Mouse (Mus musculus): ENCODE data around the gene Tmem212. TPM values are rescaled to one million over a fixed set of nuclear protein-coding genes. Genes with fewer than 3 reads are reported as not detected.

Gene Tmem212
- polyA plus RNA-seq, 1 experiment from 2014 or later = not detected

DNA sequence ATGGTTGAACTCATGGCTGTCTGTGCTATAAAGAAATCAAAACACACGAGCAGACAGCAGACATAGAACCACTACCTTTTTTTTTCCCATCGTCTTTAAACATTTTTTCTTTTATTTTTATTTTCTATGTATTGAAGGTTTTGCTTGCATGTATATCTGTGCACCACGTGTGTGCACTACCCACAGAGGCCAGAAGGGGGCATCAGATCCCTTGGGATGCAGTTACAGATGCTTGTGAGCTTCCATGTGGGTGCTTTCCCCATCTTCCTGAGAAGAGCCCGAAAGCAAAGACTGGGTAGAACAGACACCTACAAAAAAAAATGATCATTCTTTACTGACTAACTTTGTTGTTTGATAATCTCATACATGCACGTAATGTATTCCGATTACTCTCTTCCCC is 5.7 kb upstream of the Tmem212 start:
- no peak overlapping the region for H3K9ac ChIP-seq (ENCODE audit: low read depth, low read length)
- ATAC-seq = no peak
- WGBS = 94% methylated on average over 6 of the region's 6 CpGs
- H3K36me3 ChIP-seq (ENCODE audit: control insufficient read depth, insufficient read depth, low read length) = no peaks in the 10 kb centered on the region
- no peak overlapping the region for H3K4me2 ChIP-seq (ENCODE audit: low read depth, low read length)
- no peak overlapping the region for H3K27ac ChIP-seq (ENCODE audit: low read length)
- no peaks in the 10 kb centered on the region for H3K9me3 ChIP-seq (ENCODE audit: control insufficient read depth, low read length)
- H3K4me3 ChIP-seq (ENCODE audit: low read length) = no peak overlapping the region
- peaks cover 24% of the 10 kb centered on the region for H3K4me1 ChIP-seq (ENCODE audit: control insufficient read depth, insufficient read depth, low read length)
- no peaks in the 10 kb centered on the region for H3K27me3 ChIP-seq (replicated peaks; ENCODE audit: control insufficient read depth, insufficient read depth, low read length)

DNA sequence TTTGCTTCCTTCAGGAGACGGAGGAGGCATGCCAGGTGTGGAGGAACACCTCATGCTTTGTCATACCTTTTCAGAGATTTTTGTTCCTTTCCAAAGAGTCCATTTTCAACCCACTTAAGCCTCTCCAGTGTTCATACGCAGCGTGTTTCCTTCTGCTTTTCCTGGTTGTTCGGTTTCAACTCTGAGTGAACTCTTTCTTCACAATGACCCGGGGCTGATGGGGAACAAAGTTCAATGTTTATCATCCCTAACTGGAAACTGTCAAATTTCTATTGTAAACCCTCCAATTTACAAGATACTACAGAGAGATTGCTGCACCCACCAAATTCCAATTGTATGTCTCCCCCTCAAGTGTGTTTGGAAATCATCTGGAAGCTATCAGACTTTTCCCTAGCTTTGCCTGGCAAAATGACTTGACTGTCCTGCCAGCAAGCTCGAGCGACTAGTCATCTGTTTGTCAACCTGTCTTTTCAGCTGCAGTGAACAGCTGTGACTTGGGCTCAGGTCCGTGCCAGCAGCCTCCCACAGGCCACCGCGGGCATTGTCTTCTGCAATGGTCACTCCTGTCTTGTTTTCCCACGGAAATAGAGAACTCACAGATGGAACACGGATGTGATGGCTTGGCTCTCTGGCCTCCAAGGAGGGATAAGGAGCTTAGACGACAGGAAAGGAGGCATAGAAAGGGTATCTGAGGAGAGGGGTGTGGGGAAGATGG is 3.0 kb upstream of the Tmem212 start:
- no peak overlapping the region for H3K4me2 ChIP-seq (ENCODE audit: low read depth, low read length)
- H3K9me3 ChIP-seq (ENCODE audit: control insufficient read depth, low read length) = no peaks in the 10 kb centered on the region
- peak overlapping the region; percentile 64; the same call in 1 of the 2 replicates for H3K27ac ChIP-seq (ENCODE audit: low read length)
- 36% methylated on average over 13 of the region's 13 CpGs for WGBS
- peak; percentile 70 for ATAC-seq
- H3K9ac ChIP-seq (ENCODE audit: low read depth, low read length) = no peak overlapping the region
- H3K4me1 ChIP-seq (ENCODE audit: control insufficient read depth, insufficient read depth, low read length) = peaks cover 16% of the 10 kb centered on the region
- H3K27me3 ChIP-seq (replicated peaks; ENCODE audit: control insufficient read depth, insufficient read depth, low read length) = no peaks in the 10 kb centered on the region
- H3K4me3 ChIP-seq (ENCODE audit: low read length) = no peak overlapping the region
- no peaks in the 10 kb centered on the region for H3K36me3 ChIP-seq (ENCODE audit: control insufficient read depth, insufficient read depth, low read length)

DNA sequence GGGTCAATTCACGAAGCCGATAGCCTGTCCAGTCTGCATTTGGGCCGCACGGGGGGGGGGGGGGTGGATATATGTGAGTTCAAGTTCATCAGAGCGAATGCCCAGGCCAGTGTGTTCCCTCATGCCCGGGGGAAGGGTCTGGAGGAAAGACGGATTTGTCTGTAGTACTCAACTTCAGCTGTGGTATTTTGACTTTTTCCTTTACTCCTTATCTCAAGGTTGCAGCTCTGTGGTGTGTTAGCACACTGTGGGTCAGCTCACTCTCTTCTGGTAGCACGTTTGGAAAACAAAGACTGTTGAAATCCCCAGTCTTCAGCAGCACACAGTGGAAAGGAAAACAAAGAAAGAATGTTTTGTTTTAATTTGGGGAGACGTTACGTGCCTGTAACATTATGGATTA is 2.0 kb upstream of the Tmem212 start:
- Histone ChIP-seq H3K4me2 (ENCODE audit: low read depth, low read length) (no peak overlapping the region), H3K27me3 (replicated peaks; ENCODE audit: control insufficient read depth, insufficient read depth, low read length) (no peaks in the 10 kb centered on the region), H3K9me3 (ENCODE audit: control insufficient read depth, low read length) (no peaks in the 10 kb centered on the region), H3K4me1 (ENCODE audit: control insufficient read depth, insufficient read depth, low read length) (peaks cover 16% of the 10 kb centered on the region), H3K27ac (ENCODE audit: low read length) (no peak overlapping the region), H3K4me3 (ENCODE audit: low read length) (no peak overlapping the region), H3K9ac (ENCODE audit: low read depth, low read length) (no peak overlapping the region), H3K36me3 (ENCODE audit: control insufficient read depth, insufficient read depth, low read length) (no peaks in the 10 kb centered on the region)
- WGBS = 72% methylated on average over 10 of the region's 10 CpGs
- no peak for ATAC-seq

DNA sequence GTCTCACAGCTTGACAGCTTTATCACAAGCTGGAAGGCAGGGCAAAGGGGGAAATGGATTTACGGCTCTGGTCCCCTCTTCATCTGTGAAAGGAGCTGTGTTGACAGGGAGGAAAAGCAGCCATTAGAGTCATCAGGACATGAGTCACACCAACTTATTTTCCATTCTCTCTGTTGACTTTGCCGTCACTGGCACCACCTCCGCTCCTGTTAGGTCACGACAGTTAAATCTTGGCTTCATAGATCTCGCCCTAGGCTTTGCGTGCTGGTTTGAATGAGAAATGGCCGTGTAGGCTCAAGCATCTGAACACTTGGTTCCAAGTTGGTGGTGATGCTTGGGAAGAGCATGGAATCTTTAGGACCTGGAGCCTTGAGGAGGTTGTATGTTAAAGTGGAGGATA is 9.6 kb downstream of the Tmem212 start:
- Histone ChIP-seq H3K9me3 (ENCODE audit: control insufficient read depth, low read length) (no peaks in the 10 kb centered on the region), H3K4me2 (ENCODE audit: low read depth, low read length) (no peak overlapping the region), H3K9ac (ENCODE audit: low read depth, low read length) (no peak overlapping the region), H3K36me3 (ENCODE audit: control insufficient read depth, insufficient read depth, low read length) (no peaks in the 10 kb centered on the region), H3K27ac (ENCODE audit: low read length) (no peak overlapping the region), H3K4me1 (ENCODE audit: control insufficient read depth, insufficient read depth, low read length) (peaks cover 4% of the 10 kb centered on the region; the same call in 1 of the 2 replicates), H3K4me3 (ENCODE audit: low read length) (no peak overlapping the region), H3K27me3 (replicated peaks; ENCODE audit: control insufficient read depth, insufficient read depth, low read length) (no peaks in the 10 kb centered on the region)
- peak; percentile 20; the same call in 1 of the 2 replicates for ATAC-seq
- 57% methylated on average over 7 of the region's 7 CpGs for WGBS

DNA sequence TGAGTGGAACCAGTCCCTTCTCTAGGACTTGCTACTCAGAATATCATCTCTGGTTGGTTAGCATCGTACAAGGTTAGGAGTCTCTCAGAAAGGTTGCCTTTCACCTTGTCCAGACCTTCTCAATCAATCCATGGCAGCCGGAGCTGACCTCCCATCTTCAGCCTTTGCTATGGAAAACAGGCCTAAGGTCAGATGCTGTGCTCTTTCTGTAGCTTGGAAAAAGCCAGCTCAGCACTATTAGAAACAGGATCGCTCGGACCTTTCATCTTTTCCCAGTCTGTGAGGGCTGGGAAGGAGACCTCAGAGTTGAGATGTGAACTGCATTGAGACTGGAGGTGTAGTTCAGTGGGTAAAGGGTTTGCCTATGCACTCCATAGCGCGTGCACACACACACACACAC is 10.6 kb downstream of the Tmem212 start:
- H3K9me3 ChIP-seq (ENCODE audit: control insufficient read depth, low read length) = no peaks in the 10 kb centered on the region
- 86% methylated on average over 6 of the region's 6 CpGs for WGBS

GRCm38 (mm10) chr3:27881897-27882835 is 14.0 kb downstream of the Tmem212 start:
- no peak overlapping the region for H3K27ac ChIP-seq (ENCODE audit: low read length)
- H3K9ac ChIP-seq (ENCODE audit: low read depth, low read length) = no peak overlapping the region
- no peak overlapping the region for H3K4me3 ChIP-seq (ENCODE audit: low read length)
- H3K36me3 ChIP-seq (ENCODE audit: control insufficient read depth, insufficient read depth, low read length) = no peaks in the 10 kb centered on the region
- no peaks in the 10 kb centered on the region for H3K9me3 ChIP-seq (ENCODE audit: control insufficient read depth, low read length)
- ATAC-seq = peak; percentile 38; the same call in 1 of the 2 replicates
- H3K4me1 ChIP-seq (ENCODE audit: control insufficient read depth, insufficient read depth, low read length) = no peaks in the 10 kb centered on the region
- no peak overlapping the region for H3K4me2 ChIP-seq (ENCODE audit: low read depth, low read length)
- 66% methylated on average over 6 of the region's 6 CpGs for WGBS
- H3K27me3 ChIP-seq (replicated peaks; ENCODE audit: control insufficient read depth, insufficient read depth, low read length) = no peaks in the 10 kb centered on the region

More for the DNA sequence above, 10.6 kb downstream of the Tmem212 start:
- Histone ChIP-seq H3K27me3 (replicated peaks; ENCODE audit: control insufficient read depth, insufficient read depth, low read length) (no peaks in the 10 kb centered on the region), H3K4me2 (ENCODE audit: low read depth, low read length) (no peak overlapping the region), H3K4me1 (ENCODE audit: control insufficient read depth, insufficient read depth, low read length) (peaks cover 4% of the 10 kb centered on the region; the same call in 1 of the 2 replicates), H3K9ac (ENCODE audit: low read depth, low read length) (no peak overlapping the region), H3K4me3 (ENCODE audit: low read length) (no peak overlapping the region), H3K36me3 (ENCODE audit: control insufficient read depth, insufficient read depth, low read length) (no peaks in the 10 kb centered on the region), H3K27ac (ENCODE audit: low read length) (no peak overlapping the region)
- no peak for ATAC-seq

- H3K4me2 ChIP-seq (ENCODE audit: low read depth, low read length) = no peak overlapping the region
- no peaks in the 10 kb centered on the region for H3K27me3 ChIP-seq (replicated peaks; ENCODE audit: control insufficient read depth, insufficient read depth, low read length)
- no peaks in the 10 kb centered on the region for H3K36me3 ChIP-seq (ENCODE audit: control insufficient read depth, insufficient read depth, low read length)
- no peak overlapping the region for H3K27ac ChIP-seq (ENCODE audit: low read length)
- H3K4me1 ChIP-seq (ENCODE audit: control insufficient read depth, insufficient read depth, low read length) = no peaks in the 10 kb centered on the region
- no peak overlapping the region for H3K9ac ChIP-seq (ENCODE audit: low read depth, low read length)
- H3K4me3 ChIP-seq (ENCODE audit: low read length) = no peak overlapping the region
- ATAC-seq = no peak
- H3K9me3 ChIP-seq (ENCODE audit: control insufficient read depth, low read length) = no peaks in the 10 kb centered on the region
- WGBS = 88% methylated on average over 7 of the region's 7 CpGs
Measured at GRCm38 (mm10) chr3:27878854-27879610, 17.1 kb downstream of the Tmem212 start.

- Histone ChIP-seq H3K9me3 (ENCODE audit: control insufficient read depth, low read length) (no peaks in the 10 kb centered on the region), H3K4me2 (ENCODE audit: low read depth, low read length) (no peak overlapping the region), H3K9ac (ENCODE audit: low read depth, low read length) (no peak overlapping the region), H3K27me3 (replicated peaks; ENCODE audit: control insufficient read depth, insufficient read depth, low read length) (no peaks in the 10 kb centered on the region), H3K4me1 (ENCODE audit: control insufficient read depth, insufficient read depth, low read length) (no peaks in the 10 kb centered on the region), H3K36me3 (ENCODE audit: control insufficient read depth, insufficient read depth, low read length) (no peaks in the 10 kb centered on the region), H3K27ac (ENCODE audit: low read length) (no peak overlapping the region), H3K4me3 (ENCODE audit: low read length) (no peak overlapping the region)
- 71% methylated on average over 9 of the region's 9 CpGs for WGBS
- ATAC-seq = no peak
Measured at GRCm38 (mm10) chr3:27873268-27874073, 22.7 kb downstream of the Tmem212 start.
